Mouse (Mus musculus) cortical plate, adult 2 months (tissue): ENCODE results near the gene Ostf1.

Experiments used
- CTCF ChIP-seq: fragments of 200-500 bp; IDR thresholded peaks from 2 replicates; pipeline ENCODE4 v1.5.1; 2011; ENCODE audit warnings: mild to moderate bottlenecking, control low read depth, low read length; ENCODE audit not compliant: insufficient read depth; ENCODE audit errors: extremely low read depth
- POLR2A ChIP-seq: fragments of 200-500 bp; IDR thresholded peaks from 2 replicates; pipeline ENCODE4 v1.6.1; 2011; ENCODE audit warnings: mild to moderate bottlenecking, low read length, control low read depth; ENCODE audit not compliant: insufficient read depth; ENCODE audit errors: extremely low read depth

- no peak for TF ChIP-seq POLR2A
- no peak for TF ChIP-seq CTCF
These were observed 15.3 kb upstream of the Ostf1 start for GRCm38 (mm10) chr19:18646853-18647420.
